Mouse (Mus musculus): Measurements from ENCODE around the gene Ppcdc. TPM values are rescaled to one million over a fixed set of nuclear protein-coding genes. Genes with fewer than 3 reads are reported as not detected.

Ppcdc gene
- polyA plus RNA-seq, 1 experiment from 2014 or later, result 14.2 TPM

GRCm38 (mm10) chr9:57449715-57450114, 9.8 kb upstream of the Ppcdc start:
- Histone ChIP-seq H3K27ac (replicated peaks) (no peak overlapping the region), H3K9ac (ENCODE audit: low read length) (no peak overlapping the region), H3K4me2 (replicated peaks; ENCODE audit: low read depth) (no peak overlapping the region), H3K4me1 (replicated peaks; ENCODE audit: control insufficient read depth, insufficient read depth) (no peaks in the 10 kb centered on the region), H3K36me3 (ENCODE audit: control insufficient read depth, insufficient read depth, low read length) (no peaks in the 10 kb centered on the region), H3K9me3 (ENCODE audit: control insufficient read depth, low read length) (no peaks in the 10 kb centered on the region), H3K4me3 (ENCODE audit: low read depth, low read length) (no peak overlapping the region), H3K27me3 (ENCODE audit: control insufficient read depth, insufficient read depth, low read length) (no peaks in the 10 kb centered on the region)
- WGBS, result 57% methylated on average over 1 of the region's 1 CpGs
- TF ChIP-seq CTCF (IDR thresholded peaks at IDR 0.05; ENCODE audit: low read depth) (peak; percentile 63), EP300 (optimal IDR thresholded peaks at IDR 0.05) (no peak)
- ATAC-seq (ENCODE audit: low FRiP score, low TSS enrichment) (0 out of 2 replicates have a peak, but pooled peaks have one; percentile 6), DNase-seq (ENCODE audit: low spot score) (no peak)

DNA sequence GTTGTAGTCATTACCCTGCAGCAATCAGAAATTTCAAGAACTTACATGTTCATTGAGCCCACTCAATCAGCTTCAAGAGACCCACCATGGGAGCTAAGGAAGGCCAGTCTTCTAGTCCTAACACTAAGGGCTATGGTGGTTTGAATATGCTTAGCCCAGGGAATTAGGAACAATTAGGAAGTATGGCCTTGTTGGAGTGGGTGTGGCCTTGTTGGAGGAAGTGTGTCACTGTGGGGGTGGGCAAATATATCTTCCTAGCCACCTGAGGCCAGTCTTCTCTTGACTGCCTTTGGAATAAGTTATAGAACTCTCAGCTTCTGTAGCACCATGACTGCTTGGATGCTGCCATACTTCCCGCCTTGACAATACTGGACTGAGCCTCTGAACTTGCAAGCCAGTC, 696 bp upstream of the Ppcdc start:
- H3K4me3 ChIP-seq (ENCODE audit: low read depth, low read length), result no peak overlapping the region
- ATAC-seq (ENCODE audit: low FRiP score, low TSS enrichment) (no peak), DNase-seq (ENCODE audit: low spot score) (no peak)
- TF ChIP-seq EP300 (optimal IDR thresholded peaks at IDR 0.05) (no peak), CTCF (IDR thresholded peaks at IDR 0.05; ENCODE audit: low read depth) (no peak)
- H3K4me2 ChIP-seq (replicated peaks; ENCODE audit: low read depth), result no peak overlapping the region
- no peak overlapping the region for H3K27ac ChIP-seq (replicated peaks)
- no peaks in the 10 kb centered on the region for H3K27me3 ChIP-seq (ENCODE audit: control insufficient read depth, insufficient read depth, low read length)
- H3K4me1 ChIP-seq (replicated peaks; ENCODE audit: control insufficient read depth, insufficient read depth), result no peaks in the 10 kb centered on the region
- no peaks in the 10 kb centered on the region for H3K36me3 ChIP-seq (ENCODE audit: control insufficient read depth, insufficient read depth, low read length)
- H3K9me3 ChIP-seq (ENCODE audit: control insufficient read depth, low read length), result no peaks in the 10 kb centered on the region
- WGBS, result 100% methylated on average over 1 of the region's 1 CpGs
- H3K9ac ChIP-seq (ENCODE audit: low read length), result no peak overlapping the region

GRCm38 (mm10) chr9:57439083-57439482, 841 bp downstream of the Ppcdc start:
- H3K27ac ChIP-seq (replicated peaks), result peak overlapping the region; percentile 84; the same call in 1 of the 2 replicates
- H3K27me3 ChIP-seq (ENCODE audit: control insufficient read depth, insufficient read depth, low read length), result no peaks in the 10 kb centered on the region
- no peaks in the 10 kb centered on the region for H3K9me3 ChIP-seq (ENCODE audit: control insufficient read depth, low read length)
- no peak for TF ChIP-seq EP300 (optimal IDR thresholded peaks at IDR 0.05)
- TF ChIP-seq CTCF (IDR thresholded peaks at IDR 0.05; ENCODE audit: low read depth), result no peak
- peak overlapping the region; percentile 70 for H3K9ac ChIP-seq (ENCODE audit: low read length)
- no peaks in the 10 kb centered on the region for H3K4me1 ChIP-seq (replicated peaks; ENCODE audit: control insufficient read depth, insufficient read depth)
- WGBS, result 26% methylated on average over 7 of the region's 7 CpGs
- DNase-seq (ENCODE audit: low spot score), result no peak
- H3K4me2 ChIP-seq (replicated peaks; ENCODE audit: low read depth), result peak overlapping the region; percentile 71
- peak overlapping the region; percentile 46; the same call in 1 of the 2 replicates for H3K4me3 ChIP-seq (ENCODE audit: low read depth, low read length)
- H3K36me3 ChIP-seq (ENCODE audit: control insufficient read depth, insufficient read depth, low read length), result no peaks in the 10 kb centered on the region
- no peak for ATAC-seq (ENCODE audit: low FRiP score, low TSS enrichment)

GRCm38 (mm10) chr9:57437896-57438614, 1.9 kb downstream of the Ppcdc start:
- TF ChIP-seq CTCF (IDR thresholded peaks at IDR 0.05; ENCODE audit: low read depth), result no peak
- no peak for TF ChIP-seq EP300 (optimal IDR thresholded peaks at IDR 0.05)
- Histone ChIP-seq H3K9ac (ENCODE audit: low read length) (no peak overlapping the region), H3K4me3 (ENCODE audit: low read depth, low read length) (no peak overlapping the region), H3K27ac (replicated peaks) (no peak overlapping the region), H3K4me2 (replicated peaks; ENCODE audit: low read depth) (no peak overlapping the region), H3K9me3 (ENCODE audit: control insufficient read depth, low read length) (no peaks in the 10 kb centered on the region), H3K27me3 (ENCODE audit: control insufficient read depth, insufficient read depth, low read length) (no peaks in the 10 kb centered on the region), H3K4me1 (replicated peaks; ENCODE audit: control insufficient read depth, insufficient read depth) (no peaks in the 10 kb centered on the region; the same call in 1 of the 2 replicates), H3K36me3 (ENCODE audit: control insufficient read depth, insufficient read depth, low read length) (no peaks in the 10 kb centered on the region)
- 70% methylated on average over 10 of the region's 10 CpGs for WGBS
- ATAC-seq (ENCODE audit: low FRiP score, low TSS enrichment), result no peak
- DNase-seq (ENCODE audit: low spot score), result no peak

GRCm38 (mm10) chr9:57436166-57436565, 3.8 kb downstream of the Ppcdc start:
- Histone ChIP-seq H3K9ac (ENCODE audit: low read length) (0 out of 2 replicates have a peak overlapping the region, but pooled peaks have one; percentile 13), H3K27me3 (ENCODE audit: control insufficient read depth, insufficient read depth, low read length) (no peaks in the 10 kb centered on the region)
- no peak for ATAC-seq (ENCODE audit: low FRiP score, low TSS enrichment)

More at GRCm38 (mm10) chr9:57436166-57436565, 3.8 kb downstream of the Ppcdc start:
- H3K27ac ChIP-seq (replicated peaks), result no peak overlapping the region
- no peaks in the 10 kb centered on the region for H3K36me3 ChIP-seq (ENCODE audit: control insufficient read depth, insufficient read depth, low read length)
- TF ChIP-seq CTCF (IDR thresholded peaks at IDR 0.05; ENCODE audit: low read depth) (no peak), EP300 (optimal IDR thresholded peaks at IDR 0.05) (no peak)
- 79% methylated on average over 5 of the region's 5 CpGs for WGBS
- H3K4me3 ChIP-seq (ENCODE audit: low read depth, low read length), result no peak overlapping the region
- H3K4me1 ChIP-seq (replicated peaks; ENCODE audit: control insufficient read depth, insufficient read depth), result peaks cover 2% of the 10 kb centered on the region; the same call in 1 of the 2 replicates
- no peak overlapping the region for H3K4me2 ChIP-seq (replicated peaks; ENCODE audit: low read depth)
- DNase-seq (ENCODE audit: low spot score), result no peak
- no peaks in the 10 kb centered on the region for H3K9me3 ChIP-seq (ENCODE audit: control insufficient read depth, low read length)

Measured in stomach, postnatal 0 days (tissue).